Mouse (Mus musculus): ENCODE data around the gene A130010J15Rik. TPM values are rescaled to one million over a fixed set of nuclear protein-coding genes. Genes with fewer than 3 reads are reported as not detected.

The A130010J15Rik gene
- total RNA-seq (2021), result 1 to 10 TPM; 5.1 to 5.3 TPM
- long read RNA-seq, experiment 1, partial matches to known transcripts, result 0 of 4 reads
- long read RNA-seq, experiment 1, other reads (novel, unspliced or antisense), result 1 of 4 reads
- long read RNA-seq, experiment 2, transcript A130010J15Rik-201 (2 exons, 2,257 nt), result major isoform, 5 of 6 reads
- long read RNA-seq, experiment 2, partial matches to known transcripts, result 0 of 6 reads
- long read RNA-seq, experiment 2, other reads (novel, unspliced or antisense), result 1 of 6 reads

GRCm38 (mm10) chr1:193167746-193168145 lies at the start of gene A130010J15Rik:
A130010J15Rik (plus strand) TSS chr1:193168046.
- TF ChIP-seq CTCF (conservative IDR thresholded peaks at IDR 0.05), result no peak
- Histone ChIP-seq H3K27ac (no peak within 1 kb of the TSS), H3K4me3 (no peak within 1 kb of the TSS)
- DNase-seq (ENCODE audit: low spot score in 2 of 2), result no peak

GRCm38 (mm10) chr1:193122793-193123192 lies 45.1 kb upstream of the A130010J15Rik start:
- TF ChIP-seq CTCF (conservative IDR thresholded peaks at IDR 0.05), result no peak
- no peak overlapping the region for H3K27ac ChIP-seq
- no peak overlapping the region for H3K4me3 ChIP-seq
- no peak for DNase-seq (ENCODE audit: low spot score in 2 of 2)

- no peak for DNase-seq (ENCODE audit: low spot score in 2 of 2)
- no peak overlapping the region for H3K27ac ChIP-seq
- TF ChIP-seq CTCF (conservative IDR thresholded peaks at IDR 0.05), result no peak
- H3K4me3 ChIP-seq, result no peak overlapping the region
Measured at GRCm38 (mm10) chr1:193123290-193123689, 44.6 kb upstream of the A130010J15Rik start.

DNA sequence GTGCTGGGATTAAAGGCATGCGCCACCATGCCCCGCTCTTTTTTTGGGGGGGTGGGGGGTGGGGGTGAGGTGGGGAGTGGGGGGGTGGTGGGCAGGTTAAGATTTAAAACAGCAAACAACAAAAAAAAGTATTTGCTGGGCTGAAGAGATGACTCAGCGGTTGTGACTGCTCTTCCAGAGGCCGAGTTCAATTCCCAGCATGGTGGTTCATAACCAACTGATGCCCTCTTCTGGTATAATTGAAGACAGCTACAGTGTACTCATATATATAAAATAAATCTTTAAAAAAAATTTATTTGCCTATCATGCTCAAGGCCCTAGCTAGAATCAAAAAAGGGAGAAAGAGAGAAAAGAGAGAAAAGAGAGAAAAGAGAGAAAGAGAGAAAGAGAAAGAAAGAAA lies 42.0 kb upstream of the A130010J15Rik start:
- peak; percentile 73 for TF ChIP-seq CTCF (conservative IDR thresholded peaks at IDR 0.05)
- no peak for DNase-seq (ENCODE audit: low spot score in 2 of 2)
- Histone ChIP-seq H3K4me3 (no peak overlapping the region), H3K27ac (no peak overlapping the region)

- no peak for TF ChIP-seq CTCF (conservative IDR thresholded peaks at IDR 0.05)
- Histone ChIP-seq H3K4me3 (no peak overlapping the region), H3K27ac (no peak overlapping the region)
- DNase-seq (ENCODE audit: low spot score in 2 of 2), result no peak
Measured at GRCm38 (mm10) chr1:193128055-193128454, 39.8 kb upstream of the A130010J15Rik start.

DNA sequence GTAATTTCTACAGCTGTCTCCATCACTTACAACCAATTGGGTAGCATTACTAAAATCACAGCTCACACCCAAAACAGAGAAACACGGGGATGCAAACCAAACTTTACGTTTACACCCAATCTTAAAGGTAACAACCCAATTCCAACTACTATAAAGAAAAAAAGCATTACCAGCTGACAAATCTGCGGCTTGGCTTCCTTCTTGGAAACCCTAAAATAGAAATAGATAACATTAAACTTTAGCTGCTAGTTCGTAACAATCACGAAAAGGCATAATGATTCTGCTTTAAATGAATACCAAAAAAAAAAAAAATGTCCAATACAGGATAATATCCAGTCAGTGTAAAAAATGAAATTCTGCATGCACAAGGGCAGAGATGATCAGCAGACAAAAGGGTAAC lies 38.5 kb upstream of the A130010J15Rik start:
- no peak for TF ChIP-seq CTCF (conservative IDR thresholded peaks at IDR 0.05)
- peak overlapping the region; percentile 84 for H3K27ac ChIP-seq
- DNase-seq (ENCODE audit: low spot score in 2 of 2), result no peak
- H3K4me3 ChIP-seq, result peak overlapping the region; percentile 72

- peak; percentile 96 to 98 for DNase-seq (ENCODE audit: low spot score in 2 of 2)
Measured at GRCm38 (mm10) chr1:193129786-193130455, 37.9 kb upstream of the A130010J15Rik start, which contains the start of gene Diexf. Diexf (minus strand) TSS chr1:193130272.

GRCm38 (mm10) chr1:193130456-193130825 lies 37.4 kb upstream of the A130010J15Rik start:
- Histone ChIP-seq H3K27ac (peak overlapping the region; percentile 81), H3K4me3 (peak overlapping the region; percentile 72)
- no peak; the same call in 1 of the 2 replicates for TF ChIP-seq CTCF (conservative IDR thresholded peaks at IDR 0.05)
- no peak for DNase-seq (ENCODE audit: low spot score in 2 of 2)

More at GRCm38 (mm10) chr1:193129786-193130455, 37.9 kb upstream of the A130010J15Rik start, which contains the start of gene Diexf:
- peak; percentile 95 for TF ChIP-seq CTCF (conservative IDR thresholded peaks at IDR 0.05)
- peak within 1 kb of the TSS; percentile 84 for H3K27ac ChIP-seq
- peak within 1 kb of the TSS; percentile 72 for H3K4me3 ChIP-seq

- Histone ChIP-seq H3K4me3 (peak overlapping the region; percentile 72), H3K27ac (no peak overlapping the region)
- TF ChIP-seq CTCF (conservative IDR thresholded peaks at IDR 0.05), result no peak
- no peak for DNase-seq (ENCODE audit: low spot score in 2 of 2)
Measured at GRCm38 (mm10) chr1:193130839-193131238, 37.0 kb upstream of the A130010J15Rik start.

DNA sequence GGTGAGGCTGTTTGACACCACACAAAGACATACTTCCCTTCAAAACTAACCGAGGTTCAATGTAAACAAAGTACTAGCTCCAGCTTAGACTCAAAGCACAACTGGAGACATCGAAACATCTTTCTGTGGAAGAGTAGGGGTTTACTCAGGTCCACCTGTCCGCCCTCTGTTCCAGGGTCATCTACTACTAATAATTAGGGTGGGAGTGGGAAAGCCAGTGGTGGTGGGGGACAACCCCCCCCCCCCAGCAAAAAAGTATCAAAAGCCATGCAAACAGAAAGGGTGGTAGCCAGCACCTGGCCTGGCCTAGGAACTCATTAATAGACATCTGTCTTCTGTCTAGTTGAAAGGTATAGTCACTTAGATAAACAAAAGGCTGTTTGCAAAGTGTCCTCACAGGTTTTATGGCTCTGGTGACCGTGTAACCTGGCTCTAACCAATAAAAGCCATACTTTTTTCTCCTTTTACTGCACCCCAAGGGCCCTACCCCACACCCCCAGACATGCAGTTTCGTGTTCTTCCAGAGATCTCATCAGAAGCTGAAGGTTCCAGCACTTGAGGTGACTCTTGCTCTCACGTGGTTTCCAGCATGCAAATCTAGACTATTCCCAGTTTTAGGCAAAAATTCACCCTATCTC lies 36.4 kb upstream of the A130010J15Rik start:
- TF ChIP-seq CTCF (conservative IDR thresholded peaks at IDR 0.05), result no peak
- DNase-seq (ENCODE audit: low spot score in 2 of 2), result no peak
- Histone ChIP-seq H3K4me3 (no peak overlapping the region), H3K27ac (no peak overlapping the region)

- H3K27ac ChIP-seq, result no peak overlapping the region
- no peak for TF ChIP-seq CTCF (conservative IDR thresholded peaks at IDR 0.05)
- H3K4me3 ChIP-seq, result no peak overlapping the region
- DNase-seq (ENCODE audit: low spot score in 2 of 2), result no peak
Measured at GRCm38 (mm10) chr1:193132385-193132784, 35.5 kb upstream of the A130010J15Rik start.

GRCm38 (mm10) chr1:193133726-193134125 lies 34.1 kb upstream of the A130010J15Rik start:
- no peak for DNase-seq (ENCODE audit: low spot score in 2 of 2)
- peak; percentile 47 for TF ChIP-seq CTCF (conservative IDR thresholded peaks at IDR 0.05)
- Histone ChIP-seq H3K27ac (no peak overlapping the region), H3K4me3 (no peak overlapping the region)

DNA sequence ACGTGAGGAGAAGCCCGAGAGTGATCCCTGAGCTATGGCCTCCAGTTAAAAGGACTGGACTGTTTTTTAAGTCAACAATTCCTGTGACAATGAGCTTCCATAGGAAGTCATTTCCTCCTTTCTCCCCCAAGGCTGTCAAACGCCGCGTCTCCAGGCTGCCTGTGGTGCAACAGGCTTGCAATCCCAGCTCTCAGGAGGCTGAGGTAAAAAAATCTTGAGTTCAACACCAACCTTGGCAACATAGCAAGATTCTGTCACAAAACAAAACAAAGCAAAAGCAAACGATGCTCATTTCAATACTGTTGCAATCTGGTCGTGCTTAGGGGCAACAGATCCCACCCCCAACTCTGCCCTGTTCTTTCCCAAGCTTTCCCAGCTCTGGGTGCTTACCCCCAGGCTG lies 29.8 kb upstream of the A130010J15Rik start:
- no peak for TF ChIP-seq CTCF (conservative IDR thresholded peaks at IDR 0.05)

More for the DNA sequence above, 29.8 kb upstream of the A130010J15Rik start:
- no peak overlapping the region for H3K27ac ChIP-seq
- H3K4me3 ChIP-seq, result no peak overlapping the region
- no peak for DNase-seq (ENCODE audit: low spot score in 2 of 2)

Data from layer of hippocampus, adult 2 months (tissue).